Mouse (Mus musculus) ES-E14 (cell line): ENCODE results near the gene Diras1. TPM values are rescaled to one million over a fixed set of nuclear protein-coding genes. Genes with fewer than 3 reads are reported as not detected.
"Not testable (repeated sequence)": the region's sequence is repeated elsewhere in the genome, so short reads cannot be mapped to it uniquely, and the experiment has no call there.

ENCODE experiments used
- DNase-seq: peaks from one replicate; pipeline ENCODE4 v3.0.0-alpha.2; 2013; ENCODE audit warnings: low read depth, low spot score
- H3K27ac ChIP-seq: 2 replicates; pipeline ENCODE4 v1.5.1; 2012; ENCODE audit warnings: low read depth, mild to moderate bottlenecking, low read length, moderate library complexity, mixed read lengths; ENCODE audit not compliant: poor library complexity, insufficient read depth, severe bottlenecking
- H3K36me3 ChIP-seq: 2 replicates; pipeline ENCODE4 v1.6.1; 2012; ENCODE audit warnings: mild to moderate bottlenecking, low read length, moderate library complexity, mixed read lengths; ENCODE audit not compliant: control insufficient read depth, poor library complexity, insufficient read depth, severe bottlenecking
- H3K4me1 ChIP-seq, 2 experiments: fragments of 150-350 bp in 1 of 2; sonication (generic) in 1 of 2; 2 replicates each; pipeline ENCODE4 v1.6.1; 2012; ENCODE audit warnings: low read length in 2 of 2, mild to moderate bottlenecking in 1 of 2, mixed read lengths in 1 of 2; ENCODE audit not compliant: control insufficient read depth in 2 of 2, insufficient read depth in 2 of 2, poor library complexity in 1 of 2
- H3K4me3 ChIP-seq, 2 experiments: fragments of 150-350 bp in 1 of 2; sonication (generic) in 1 of 2; 2 replicates each; pipeline ENCODE4 v1.5.1; 2012; ENCODE audit warnings: low read length in 2 of 2, low read depth in 1 of 2, mild to moderate bottlenecking in 1 of 2, mixed read lengths in 1 of 2; ENCODE audit not compliant: insufficient read depth in 1 of 2, poor library complexity in 1 of 2, severe bottlenecking in 1 of 2
- H3K9ac ChIP-seq: 2 replicates; pipeline ENCODE4 v1.6.1; 2012; ENCODE audit warnings: low read depth, mild to moderate bottlenecking, low read length, mixed read lengths; ENCODE audit not compliant: poor library complexity, insufficient read depth, severe bottlenecking
- H3K9me3 ChIP-seq: fragments of 150-350 bp; sonication (generic); 2 replicates; pipeline ENCODE4 v1.6.1; 2012; ENCODE audit warnings: low read depth, mild to moderate bottlenecking, low read length; ENCODE audit not compliant: control insufficient read depth, insufficient read depth
- CHD2 ChIP-seq: IDR thresholded peaks from 2 replicates; pipeline ENCODE4 v1.6.1; 2014; ENCODE audit warnings: mild to moderate bottlenecking, low read depth, low read length, inconsistent platforms
- HCFC1 ChIP-seq: IDR thresholded peaks from 2 replicates; pipeline ENCODE4 v1.6.1; 2012; ENCODE audit warnings: low read length, inconsistent platforms, borderline replicate concordance; ENCODE audit not compliant: insufficient read depth
- MAFK ChIP-seq: IDR thresholded peaks from 2 replicates; pipeline ENCODE4 v1.6.1; 2014; ENCODE audit warnings: mild to moderate bottlenecking, low read depth, low read length, inconsistent platforms; ENCODE audit not compliant: insufficient read depth
- ZC3H11A ChIP-seq: IDR thresholded peaks from 2 replicates; pipeline ENCODE4 v1.6.1; 2012; ENCODE audit warnings: low read depth, mild to moderate bottlenecking, inconsistent platforms, low read length, borderline replicate concordance
- ZNF384 ChIP-seq: IDR thresholded peaks from 2 replicates; pipeline ENCODE4 v1.6.1; 2012; ENCODE audit warnings: low read depth, low read length, inconsistent platforms
- in situ Hi-C, 2 experiments: fragments of 600-800 bp; cut with MboI; formaldehyde crosslinking; loops; one replicate each; pipeline ENCODE4 v1.15.1; 2025; ENCODE audit warnings: low sequenced_read_pairs in 2 of 2, inconsistent platforms in 1 of 2; ENCODE audit not compliant: unreplicated experiment in 2 of 2
- total RNA-seq: library from RNA; depleted of rRNA; stranded (reverse); fragments of 300-350 nt; gene quantifications from 2 replicates; pipeline ENCODE4 v1.2.3, GENCODE M21; 2012

Gene Diras1
- total RNA-seq, 1 experiment = 1.1 TPM

DNA sequence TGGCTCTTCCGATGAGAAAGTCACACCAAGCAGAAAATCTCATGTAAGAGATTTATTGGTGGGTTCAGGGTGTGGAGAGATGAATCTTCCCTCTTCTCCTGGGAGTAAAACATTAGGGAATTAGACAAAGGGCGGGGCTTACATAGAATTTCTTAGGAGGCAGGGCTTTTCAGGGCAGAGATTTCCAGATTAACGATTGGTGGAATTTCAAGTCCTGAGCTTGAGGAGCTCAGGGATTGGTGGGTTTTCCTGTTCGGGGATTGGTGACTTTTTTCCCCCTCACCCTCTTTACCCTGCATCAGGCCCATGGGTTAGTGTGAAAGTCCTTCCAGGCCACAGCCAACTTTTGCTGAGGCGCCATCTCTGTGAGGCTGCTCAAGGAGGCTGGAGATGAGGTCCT, 43.2 kb upstream of the Diras1 start:
- H3K36me3 ChIP-seq = peaks cover 6% of the 10 kb centered on the region; the same call in 1 of the 2 replicates
- in situ Hi-C loops = no loop called here
- TF ChIP-seq MAFK (no peak), ZNF384 (no peak), ZC3H11A (no peak), CHD2 (no peak), HCFC1 (no peak)
- no peak overlapping the region for H3K4me3 ChIP-seq
- DNase-seq = no peak
- H3K27ac ChIP-seq = no peak overlapping the region
- H3K9me3 ChIP-seq = no peaks in the 10 kb centered on the region
- peaks cover 0 to 5% of the 10 kb centered on the region in 2 experiments; a peak in 2 of 4 replicates for H3K4me1 ChIP-seq
- no peak overlapping the region for H3K9ac ChIP-seq

DNA sequence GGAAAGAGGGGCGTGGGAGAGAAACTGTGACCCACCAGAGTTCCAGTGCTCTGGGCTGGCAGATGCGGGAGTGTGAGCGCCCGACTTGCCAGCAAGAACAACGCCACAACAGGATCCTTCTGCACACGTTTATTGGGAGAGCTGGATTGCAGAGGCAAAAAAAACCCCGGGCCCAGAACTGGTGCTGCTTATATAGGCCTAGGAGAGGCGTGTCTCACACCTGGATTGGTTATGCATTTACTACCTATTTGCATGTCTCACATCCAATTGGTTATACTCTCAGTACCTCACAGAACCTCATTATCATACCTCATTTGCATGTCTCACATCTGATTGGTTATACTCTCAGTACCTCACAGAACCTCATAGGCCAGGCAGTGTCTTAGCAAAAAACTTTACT, 39.1 kb upstream of the Diras1 start:
- H3K4me1 ChIP-seq, H3K36me3 ChIP-seq, H3K27ac ChIP-seq, H3K4me3 ChIP-seq, DNase-seq, in situ Hi-C loops, H3K9ac ChIP-seq, H3K9me3 ChIP-seq: not testable (repeated sequence)

DNA sequence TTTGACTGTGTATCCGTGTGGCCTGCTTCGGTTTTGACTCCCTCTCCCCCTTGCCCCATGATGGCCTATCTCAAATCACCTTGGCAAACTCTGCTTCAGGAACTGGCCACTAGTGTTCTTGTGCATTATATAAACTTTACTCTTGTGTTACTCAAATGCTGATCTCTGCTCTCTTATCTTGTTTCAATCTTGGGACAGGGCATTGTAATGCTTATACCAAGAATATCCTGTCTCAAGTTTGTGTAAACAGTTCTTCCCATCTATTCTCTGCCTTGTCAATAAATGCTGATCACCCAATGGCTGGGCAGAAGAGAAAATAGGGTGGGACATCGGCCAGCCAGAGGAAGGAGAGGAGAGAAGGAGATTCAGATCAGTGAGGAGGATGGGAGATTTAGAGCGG, 37.2 kb upstream of the Diras1 start:
- H3K36me3 ChIP-seq = no peaks in the 10 kb centered on the region; the same call in 1 of the 2 replicates
- H3K9me3 ChIP-seq = no peaks in the 10 kb centered on the region
- H3K9ac ChIP-seq = no peak overlapping the region
- peaks cover 0 to 10% of the 10 kb centered on the region in 2 experiments; a peak in 1 of 4 replicates for H3K4me1 ChIP-seq
- peak overlapping the region; percentile 48; the same call in 1 of the 2 replicates for H3K27ac ChIP-seq
- TF ChIP-seq ZNF384 = no peak
- TF ChIP-seq MAFK = no peak
- TF ChIP-seq HCFC1 = no peak
- TF ChIP-seq CHD2 = no peak
- no peak for TF ChIP-seq ZC3H11A
- in situ Hi-C loops = no loop called here
- no peak for DNase-seq
- H3K4me3 ChIP-seq = no peak overlapping the region

DNA sequence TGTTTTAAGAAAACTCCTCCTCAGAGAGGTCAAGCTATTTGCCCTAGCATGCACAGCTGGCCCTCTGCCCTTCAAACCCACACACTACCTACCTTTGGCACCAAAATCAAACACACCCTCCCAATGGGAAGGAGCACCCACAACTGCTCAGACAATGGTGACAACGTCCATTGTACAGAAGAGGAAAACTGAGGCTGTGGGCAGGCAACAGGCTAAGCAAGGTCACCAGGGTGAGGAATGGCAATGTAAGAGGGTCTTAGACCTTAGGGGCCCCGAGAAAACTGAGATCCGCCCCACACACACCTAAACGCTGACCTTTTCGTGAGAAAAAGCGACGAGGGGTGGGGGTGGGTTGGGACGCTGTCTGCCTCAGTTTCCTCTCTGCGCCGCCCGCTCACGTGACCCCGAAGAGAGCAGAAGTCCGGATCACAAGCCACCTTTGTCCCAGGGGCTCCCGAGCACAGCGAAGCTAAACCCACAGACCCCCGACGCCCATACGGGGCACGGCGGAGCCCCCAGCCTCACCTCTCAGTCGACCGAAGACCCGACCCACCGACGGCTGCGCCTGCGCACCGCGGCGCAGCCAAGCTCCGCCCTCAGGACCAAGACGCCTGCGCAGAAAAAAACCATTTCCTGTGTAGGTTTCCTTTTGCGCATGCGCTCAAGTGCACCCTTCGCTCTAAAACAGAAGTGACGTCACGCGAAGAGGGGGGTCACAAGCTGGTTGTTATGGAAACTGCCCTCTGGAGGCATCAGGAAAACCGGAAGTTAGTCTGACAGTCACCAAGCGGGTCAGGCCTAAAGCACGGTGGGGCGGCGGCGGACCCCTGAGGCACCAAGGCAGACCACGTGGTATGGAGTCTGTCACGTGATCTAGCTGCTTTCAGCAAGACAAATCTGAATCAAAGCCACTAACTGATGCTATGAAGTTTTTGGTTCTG, 34.4 kb upstream of the Diras1 start, which contains the start of gene Sgta:
Gene Sgta (minus strand): TSS at position 579 of the 941 bp plus-strand sequence.
- peak within 1 kb of the TSS; percentile 75 to 79 for H3K4me3 ChIP-seq
- no peaks in the 10 kb centered on the region for H3K9me3 ChIP-seq
- H3K27ac ChIP-seq = no peak within 1 kb of the TSS
- DNase-seq = peak; percentile 99
- H3K36me3 ChIP-seq = no peaks in the 10 kb centered on the region; the same call in 1 of the 2 replicates
- in situ Hi-C loops = no loop called here
- TF ChIP-seq ZC3H11A (no peak), ZNF384 (peak; percentile 81), CHD2 (no peak)
- H3K4me1 ChIP-seq = peaks cover 0 to 10% of the 10 kb centered on the region in 2 experiments; a peak in 1 of 4 replicates
- H3K9ac ChIP-seq = peak within 1 kb of the TSS; percentile 89
